Mouse (Mus musculus) intestine, embryonic 15.5 days (tissue): Measurements from ENCODE around the gene Mtmr4. TPM values are rescaled to one million over a fixed set of nuclear protein-coding genes. Genes with fewer than 3 reads are reported as not detected.

Source experiments
- ATAC-seq: fragments of 200-750 bp; cut with Nextera tagmentation; 2 replicates; pipeline ENCODE4 v1.8.0; 2017; ENCODE audit warnings: moderate TSS enrichment, moderate library complexity
- H3K27ac ChIP-seq: fragments of 300-500 bp; sonication (generic); 2 replicates; pipeline ENCODE4 v1.5.1; 2015; ENCODE audit warnings: mild to moderate bottlenecking, inconsistent platforms
- H3K27me3 ChIP-seq: fragments of 300-500 bp; sonication (generic); replicated peaks from 2 replicates; pipeline ENCODE4 v1.6.1; 2015; ENCODE audit warnings: inconsistent platforms
- H3K36me3 ChIP-seq: fragments of 300-500 bp; sonication (generic); 2 replicates; pipeline ENCODE4 v1.6.1; 2015; ENCODE audit warnings: inconsistent platforms
- H3K4me1 ChIP-seq: fragments of 300-500 bp; sonication (generic); replicated peaks from 2 replicates; pipeline ENCODE4 v1.6.1; 2015; ENCODE audit warnings: inconsistent platforms
- H3K4me2 ChIP-seq: fragments of 300-500 bp; sonication (generic); replicated peaks from 2 replicates; pipeline ENCODE4 v1.6.1; 2015; ENCODE audit warnings: mild to moderate bottlenecking, inconsistent platforms
- H3K4me3 ChIP-seq: fragments of 300-500 bp; sonication (generic); replicated peaks from 2 replicates; pipeline ENCODE4 v1.5.1; 2015; ENCODE audit warnings: inconsistent platforms
- H3K9ac ChIP-seq: fragments of 300-500 bp; sonication (generic); 2 replicates; pipeline ENCODE4 v1.6.1; 2015; ENCODE audit warnings: inconsistent platforms
- H3K9me3 ChIP-seq: fragments of 300-500 bp; sonication (generic); 2 replicates; pipeline ENCODE4 v1.6.1; 2016; ENCODE audit warnings: inconsistent platforms
- WGBS: fragments of 180-500 bp; shearing (Covaris S2); methylation state at CpG from one replicate; pipeline ENCODE4 v1.1.7; 2015; 5-methylcytosine and 5-hydroxymethylcytosine counted together
- polyA plus RNA-seq: library from polyadenylated mRNA; unstranded; fragments of >200 nt; fragmentation: Nextera tagmentation; extraction: Ambion mirVana; gene quantifications from 2 replicates; pipeline ENCODE4 v1.2.1, GENCODE M21; 2015

The Mtmr4 gene
- polyA plus RNA-seq, 1 experiment from 2014 or later = 26.9 TPM

DNA sequence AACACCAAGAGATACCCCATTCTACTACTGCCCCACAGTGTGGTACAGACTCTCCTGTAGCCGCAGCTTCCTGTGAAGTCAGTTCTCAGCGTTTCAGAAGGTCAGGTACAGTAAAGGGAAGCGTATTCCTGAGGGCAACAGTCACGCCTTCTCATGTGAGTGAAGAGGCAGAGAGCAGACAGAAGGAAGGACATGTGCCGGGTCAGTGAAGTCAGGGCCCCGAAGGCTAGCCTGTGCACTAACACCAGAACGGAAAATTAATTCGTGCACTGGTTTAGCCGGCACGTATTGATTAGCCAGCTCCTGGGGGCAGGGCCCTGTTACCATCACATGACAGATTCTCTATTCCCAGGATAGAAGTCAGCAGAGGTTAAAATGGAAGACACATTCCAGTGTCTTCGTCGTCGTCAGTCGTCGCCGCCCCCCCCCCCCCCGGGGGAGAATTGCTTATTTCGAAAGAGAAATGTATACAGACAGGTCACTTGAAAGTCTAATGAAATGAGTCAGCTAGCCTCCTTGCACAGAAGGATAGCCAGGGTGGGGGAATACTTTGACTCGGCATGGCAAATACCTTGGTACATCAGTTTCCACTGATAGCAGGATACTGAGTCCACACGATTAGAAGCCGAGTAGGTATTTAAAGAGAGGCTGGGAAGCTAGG is 17.3 kb upstream of the Mtmr4 start:
- no peak overlapping the region for H3K4me2 ChIP-seq
- H3K36me3 ChIP-seq = no peaks in the 10 kb centered on the region
- no peak for ATAC-seq
- no peaks in the 10 kb centered on the region for H3K9me3 ChIP-seq
- no peaks in the 10 kb centered on the region for H3K27me3 ChIP-seq
- no peak overlapping the region for H3K4me3 ChIP-seq
- no peak overlapping the region for H3K27ac ChIP-seq
- peaks cover 23% of the 10 kb centered on the region for H3K4me1 ChIP-seq
- 50% methylated on average over 21 of the region's 21 CpGs for WGBS
- H3K9ac ChIP-seq = no peak overlapping the region

DNA sequence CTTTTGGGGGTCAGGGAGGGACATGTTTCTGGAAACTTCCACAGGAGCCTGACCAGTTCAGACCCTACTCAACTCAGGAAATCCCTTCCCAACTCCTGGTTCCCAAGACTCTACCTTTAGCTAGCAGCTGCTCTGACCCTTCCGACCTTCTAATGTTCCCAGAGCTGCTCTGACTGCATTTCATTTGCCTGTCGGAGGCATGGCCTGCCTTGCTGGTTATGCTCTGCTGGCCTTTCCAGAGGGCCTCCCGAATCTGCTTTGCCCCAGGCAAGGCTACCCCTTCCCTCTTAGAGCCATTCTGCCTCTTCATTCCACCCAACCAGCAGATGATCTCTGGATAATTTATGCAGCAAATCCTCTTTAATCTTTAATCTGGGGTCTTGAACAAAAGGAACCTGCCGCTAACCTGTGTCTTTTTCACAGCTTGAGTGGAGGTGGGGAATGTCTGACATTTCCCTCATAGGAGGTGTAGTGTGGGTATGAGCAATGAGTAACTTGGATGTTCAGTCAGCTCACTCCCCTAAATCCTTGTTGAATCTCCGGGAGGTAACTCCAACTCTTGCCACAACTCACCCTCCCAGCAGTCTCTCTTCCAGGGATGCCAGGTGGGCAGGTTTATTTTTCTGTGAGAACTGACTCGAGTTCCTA is 14.2 kb upstream of the Mtmr4 start:
- WGBS = 29% methylated on average over 6 of the region's 6 CpGs
- Histone ChIP-seq H3K36me3 (no peaks in the 10 kb centered on the region), H3K4me1 (peaks cover 23% of the 10 kb centered on the region), H3K27ac (no peak overlapping the region), H3K27me3 (no peaks in the 10 kb centered on the region), H3K4me2 (peak overlapping the region; percentile 84), H3K9ac (peak overlapping the region; percentile 44), H3K9me3 (no peaks in the 10 kb centered on the region), H3K4me3 (peak overlapping the region; percentile 49)
- no peak for ATAC-seq

DNA sequence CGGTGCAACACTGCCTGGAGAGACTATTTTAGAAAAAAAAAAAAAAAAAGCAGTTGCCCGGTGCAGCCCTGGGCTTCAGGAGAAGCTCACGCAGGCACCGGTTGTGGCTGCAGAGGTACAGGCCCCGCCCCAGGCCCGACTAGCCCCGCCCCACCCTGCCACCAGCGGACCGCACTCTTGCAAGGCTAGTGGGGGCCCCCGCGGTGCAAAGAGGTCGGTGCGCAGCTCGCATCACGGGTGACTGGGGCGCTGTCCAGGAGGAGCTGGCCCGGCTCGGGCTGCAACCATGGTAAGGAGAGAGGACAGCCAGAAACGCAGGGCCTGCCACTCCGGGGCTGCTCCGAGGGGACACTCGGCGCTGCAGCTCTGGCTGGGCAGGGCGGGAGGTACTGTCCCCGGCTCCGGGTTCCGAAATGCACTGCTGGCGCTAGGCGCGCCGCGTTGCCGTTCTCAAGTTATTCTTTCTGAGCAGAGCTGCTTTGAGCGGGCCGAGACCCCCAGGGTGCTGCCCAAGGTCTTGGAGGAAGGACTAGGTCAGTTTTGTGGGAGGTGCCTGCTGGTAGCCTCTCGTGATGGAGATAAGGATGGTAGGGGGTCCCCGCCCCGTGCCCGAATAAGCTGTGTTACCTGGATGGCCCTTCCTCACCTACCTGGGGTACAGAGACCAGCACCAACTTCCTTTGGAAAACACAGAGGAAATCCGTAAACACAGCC is 13.6 kb upstream of the Mtmr4 start:
- H3K27me3 ChIP-seq = no peaks in the 10 kb centered on the region
- peaks cover 23% of the 10 kb centered on the region for H3K4me1 ChIP-seq
- H3K27ac ChIP-seq = peak overlapping the region; percentile 44
- H3K4me3 ChIP-seq = peak overlapping the region; percentile 49
- H3K9me3 ChIP-seq = no peaks in the 10 kb centered on the region
- ATAC-seq = peak; percentile 87
- H3K36me3 ChIP-seq = no peaks in the 10 kb centered on the region
- H3K9ac ChIP-seq = peak overlapping the region; percentile 44
- peak overlapping the region; percentile 84 for H3K4me2 ChIP-seq
- under 1% methylated on average over 40 of the region's 40 CpGs for WGBS

DNA sequence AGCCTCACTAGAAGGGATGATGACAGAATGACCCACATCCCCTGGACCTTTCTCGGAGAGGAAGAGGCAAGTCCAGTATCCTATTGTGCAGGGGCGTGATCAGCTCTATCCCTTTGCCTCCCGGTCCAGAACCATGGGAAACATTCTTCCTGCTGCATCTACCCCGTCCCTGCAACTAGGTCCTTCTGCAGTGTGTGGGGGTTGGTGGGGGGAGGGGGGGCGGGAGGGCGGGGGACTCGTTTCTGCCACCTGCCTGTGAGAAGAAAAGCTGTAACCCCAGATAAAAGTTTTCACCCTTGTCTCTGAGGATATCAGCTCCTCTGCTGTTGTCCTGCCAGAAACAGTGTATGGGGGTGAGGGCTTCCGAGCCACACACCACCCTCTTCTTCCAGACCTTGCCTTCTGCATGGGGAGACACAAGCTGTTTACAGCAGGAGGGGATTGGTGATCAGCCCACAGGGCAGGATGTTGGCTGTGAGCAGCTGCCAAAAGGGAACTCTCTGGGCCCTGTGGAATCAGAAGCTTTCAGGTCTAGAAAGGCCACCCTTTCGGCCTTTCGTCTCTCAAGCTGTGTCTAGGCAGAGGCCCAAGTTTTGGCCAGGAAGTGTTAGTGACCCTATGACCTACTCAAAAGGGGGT is 12.9 kb upstream of the Mtmr4 start:
- no peaks in the 10 kb centered on the region for H3K27me3 ChIP-seq
- peak overlapping the region; percentile 44; the same call in 1 of the 2 replicates for H3K27ac ChIP-seq
- peak; percentile 31 for ATAC-seq
- H3K9me3 ChIP-seq = no peaks in the 10 kb centered on the region
- no peaks in the 10 kb centered on the region for H3K36me3 ChIP-seq
- peak overlapping the region; percentile 84 for H3K4me2 ChIP-seq
- peak overlapping the region; percentile 49 for H3K4me3 ChIP-seq
- peak overlapping the region; percentile 44; the same call in 1 of the 2 replicates for H3K9ac ChIP-seq
- peaks cover 23% of the 10 kb centered on the region for H3K4me1 ChIP-seq
- 22% methylated on average over 10 of the region's 10 CpGs for WGBS

DNA sequence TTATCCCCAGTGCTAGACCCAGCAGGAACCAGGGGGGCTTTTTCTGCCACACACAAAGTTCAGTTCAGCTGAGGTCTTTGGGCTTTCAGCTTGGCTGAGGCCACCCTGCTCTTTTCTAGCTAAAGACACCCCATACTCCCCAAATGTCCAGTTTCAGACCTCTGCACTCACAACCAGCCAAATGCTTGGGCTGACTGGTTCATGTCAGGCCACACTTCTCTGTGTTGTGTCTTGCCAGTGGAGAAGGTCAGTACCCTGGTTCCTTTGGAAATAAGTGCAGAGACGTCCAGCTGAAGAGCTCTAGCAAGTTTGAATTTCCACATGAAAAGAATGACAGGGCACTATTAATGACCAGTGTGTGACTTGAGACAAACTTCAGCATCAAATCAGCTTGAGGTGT is 12.2 kb upstream of the Mtmr4 start:
- Histone ChIP-seq H3K4me1 (peaks cover 25% of the 10 kb centered on the region), H3K4me2 (peak overlapping the region; percentile 84; the same call in 1 of the 2 replicates), H3K27me3 (no peaks in the 10 kb centered on the region), H3K9ac (no peak overlapping the region), H3K9me3 (no peaks in the 10 kb centered on the region), H3K36me3 (no peaks in the 10 kb centered on the region), H3K4me3 (0 out of 2 replicates have a peak overlapping the region, but pooled peaks have one; percentile 49), H3K27ac (no peak overlapping the region)
- no peak for ATAC-seq
- 63% methylated on average over 1 of the region's 1 CpGs for WGBS

DNA sequence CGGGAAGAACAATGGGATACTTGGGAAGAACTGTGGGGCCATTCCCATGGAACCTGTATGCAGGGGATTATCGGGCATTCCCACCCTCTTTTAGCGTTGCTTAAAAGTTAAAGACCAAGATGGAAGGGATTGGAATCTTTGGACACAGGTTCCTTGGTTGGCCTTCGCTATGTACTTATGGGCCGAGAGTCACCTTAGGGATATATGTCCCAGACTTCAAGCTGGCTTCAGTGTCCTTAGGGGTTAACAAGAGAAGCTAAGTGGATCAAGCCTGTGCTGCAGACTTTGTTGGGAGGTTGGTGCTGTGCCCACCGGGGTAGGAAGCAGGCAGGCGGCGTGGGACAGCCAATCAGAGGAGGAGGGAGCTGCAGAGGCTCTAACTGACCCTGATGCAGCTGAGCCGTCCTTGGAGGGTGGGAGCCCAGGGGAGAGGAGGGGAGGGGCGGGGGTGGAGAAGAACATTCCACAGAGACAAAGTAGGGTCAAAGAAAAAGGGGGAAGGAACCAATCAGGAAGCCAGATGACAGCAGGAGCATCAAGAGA is 11.3 kb upstream of the Mtmr4 start:
- Histone ChIP-seq H3K4me3 (no peak overlapping the region), H3K4me2 (no peak overlapping the region), H3K27ac (no peak overlapping the region), H3K4me1 (peaks cover 25% of the 10 kb centered on the region), H3K36me3 (no peaks in the 10 kb centered on the region), H3K27me3 (no peaks in the 10 kb centered on the region), H3K9me3 (no peaks in the 10 kb centered on the region), H3K9ac (no peak overlapping the region)
- 55% methylated on average over 10 of the region's 10 CpGs for WGBS
- no peak for ATAC-seq

DNA sequence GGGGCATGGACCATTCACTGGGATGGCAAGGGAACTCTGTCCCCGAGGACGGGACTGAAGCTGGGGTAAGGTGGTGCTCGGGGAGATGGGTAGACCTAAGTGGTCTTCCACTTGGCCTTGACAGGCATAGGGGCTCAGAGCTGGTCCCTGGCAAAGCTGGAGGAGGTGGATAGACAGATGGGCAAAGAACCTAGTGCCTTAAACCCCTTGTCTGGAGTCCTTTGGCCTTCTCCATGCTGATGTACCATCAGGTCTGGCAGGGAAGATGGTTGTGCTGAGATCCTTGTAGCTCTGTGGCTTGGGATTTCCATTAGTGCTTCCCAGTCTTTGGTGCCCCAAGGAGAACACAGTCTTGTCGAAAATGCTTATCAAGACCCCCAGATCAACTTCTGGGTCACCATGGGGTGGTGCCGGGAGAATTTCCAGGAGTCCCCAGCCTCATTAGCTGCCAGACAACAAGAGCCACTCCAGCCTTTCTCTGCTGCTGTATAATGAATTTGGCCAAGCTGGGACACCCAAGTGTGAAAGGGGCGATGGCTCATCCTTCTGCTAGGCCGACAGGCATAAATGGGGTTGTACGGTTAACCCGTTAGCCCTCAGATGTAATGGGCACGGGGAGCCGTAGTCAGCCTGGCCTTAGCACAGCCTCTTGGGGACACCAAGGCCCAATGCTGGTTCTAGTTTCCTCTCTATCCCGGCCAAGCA is 10.6 kb upstream of the Mtmr4 start:
- 87% methylated on average over 12 of the region's 12 CpGs for WGBS
- H3K27ac ChIP-seq = no peak overlapping the region
- no peak overlapping the region for H3K9ac ChIP-seq
- peaks cover 25% of the 10 kb centered on the region for H3K4me1 ChIP-seq
- H3K27me3 ChIP-seq = no peaks in the 10 kb centered on the region
- H3K4me2 ChIP-seq = no peak overlapping the region
- no peak overlapping the region for H3K4me3 ChIP-seq
- H3K9me3 ChIP-seq = no peaks in the 10 kb centered on the region
- no peak for ATAC-seq
- no peaks in the 10 kb centered on the region for H3K36me3 ChIP-seq

DNA sequence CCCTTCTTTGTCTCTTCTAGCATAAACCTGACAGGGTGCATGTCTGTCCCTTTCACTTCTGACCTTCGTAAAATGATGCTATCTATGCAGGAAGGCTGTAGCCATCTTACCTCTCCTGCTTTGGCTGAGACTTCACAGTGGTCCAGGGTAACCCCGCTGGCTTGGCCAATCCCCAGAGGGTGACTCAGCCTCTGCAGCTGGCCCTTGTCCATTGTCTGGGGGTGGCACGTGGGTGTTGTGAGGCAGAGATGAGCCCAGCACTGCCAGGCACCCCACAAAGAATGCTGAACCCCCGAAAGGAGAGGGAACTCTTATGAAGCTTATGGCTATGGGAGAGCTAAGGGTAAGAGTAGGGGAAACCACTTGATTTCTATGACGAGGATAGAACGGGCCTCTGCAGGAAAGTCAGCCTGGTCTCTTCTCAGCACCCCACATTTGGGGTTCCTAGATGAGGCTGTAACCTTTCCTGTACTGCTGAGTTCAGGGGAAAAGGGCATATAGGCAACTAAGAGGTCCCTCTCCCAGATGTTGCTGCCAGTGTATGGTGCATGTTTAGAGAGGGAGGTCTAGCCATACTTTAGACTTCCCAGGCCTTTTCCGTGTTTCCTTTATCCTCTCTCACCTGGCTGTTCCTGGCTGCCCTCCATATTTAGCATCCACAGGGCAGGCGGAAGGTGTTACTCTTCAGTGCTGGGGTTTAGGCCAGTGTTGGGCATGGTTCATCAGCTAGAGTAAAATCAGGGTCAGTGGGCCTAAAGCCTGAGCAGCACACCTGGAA is 9.8 kb upstream of the Mtmr4 start:
- Histone ChIP-seq H3K4me3 (no peak overlapping the region), H3K4me1 (peaks cover 25% of the 10 kb centered on the region)
- no peak for ATAC-seq

DNA sequence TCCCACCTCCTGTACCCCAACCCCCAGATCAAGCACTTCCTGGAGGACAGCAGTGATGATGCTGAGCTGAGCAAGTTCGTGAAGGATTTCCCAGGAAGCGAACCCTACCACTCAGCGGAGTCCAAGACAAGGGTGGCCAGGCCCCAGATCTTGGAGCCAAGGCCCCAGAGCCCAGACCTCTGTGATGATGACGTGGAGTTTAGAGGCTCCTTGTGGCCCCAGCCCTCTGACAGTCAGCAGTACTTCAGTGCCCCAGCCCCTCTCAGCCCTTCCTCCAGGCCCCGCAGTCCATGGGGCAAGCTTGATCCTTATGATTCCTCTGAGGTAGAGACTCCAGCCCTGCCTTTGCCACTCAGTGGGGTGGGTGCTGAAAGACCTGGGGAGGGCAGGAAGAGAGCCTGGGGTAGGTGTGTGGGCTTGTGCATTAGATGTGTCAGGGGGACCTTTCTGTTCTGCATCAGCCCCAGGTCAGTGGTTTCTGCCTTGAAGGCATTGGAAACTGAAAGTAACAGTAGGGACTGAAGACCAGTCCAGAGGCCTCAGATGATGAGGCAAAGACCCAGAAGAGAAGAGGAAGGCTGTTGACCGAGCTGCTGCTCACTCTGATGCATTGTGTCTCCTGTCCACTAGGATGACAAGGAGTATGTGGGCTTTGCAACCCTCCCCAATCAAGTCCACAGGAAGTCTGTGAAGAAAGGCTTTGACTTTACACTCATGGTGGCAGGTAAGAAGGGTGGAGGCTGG is 8.5 kb upstream of the Mtmr4 start:
- H3K9me3 ChIP-seq = no peaks in the 10 kb centered on the region
- no peak overlapping the region for H3K4me2 ChIP-seq
- 82% methylated on average over 6 of the region's 6 CpGs for WGBS
- H3K9ac ChIP-seq = no peak overlapping the region
- H3K4me3 ChIP-seq = no peak overlapping the region
- no peaks in the 10 kb centered on the region for H3K27me3 ChIP-seq
- no peak overlapping the region for H3K27ac ChIP-seq
- ATAC-seq = no peak
- H3K4me1 ChIP-seq = peaks cover 14% of the 10 kb centered on the region
- no peaks in the 10 kb centered on the region for H3K36me3 ChIP-seq

More for the DNA sequence above, 9.8 kb upstream of the Mtmr4 start:
- no peaks in the 10 kb centered on the region for H3K36me3 ChIP-seq
- no peak overlapping the region for H3K9ac ChIP-seq
- no peak overlapping the region for H3K4me2 ChIP-seq
- WGBS = 83% methylated on average over 8 of the region's 8 CpGs
- H3K27me3 ChIP-seq = no peaks in the 10 kb centered on the region
- no peaks in the 10 kb centered on the region for H3K9me3 ChIP-seq
- H3K27ac ChIP-seq = no peak overlapping the region

DNA sequence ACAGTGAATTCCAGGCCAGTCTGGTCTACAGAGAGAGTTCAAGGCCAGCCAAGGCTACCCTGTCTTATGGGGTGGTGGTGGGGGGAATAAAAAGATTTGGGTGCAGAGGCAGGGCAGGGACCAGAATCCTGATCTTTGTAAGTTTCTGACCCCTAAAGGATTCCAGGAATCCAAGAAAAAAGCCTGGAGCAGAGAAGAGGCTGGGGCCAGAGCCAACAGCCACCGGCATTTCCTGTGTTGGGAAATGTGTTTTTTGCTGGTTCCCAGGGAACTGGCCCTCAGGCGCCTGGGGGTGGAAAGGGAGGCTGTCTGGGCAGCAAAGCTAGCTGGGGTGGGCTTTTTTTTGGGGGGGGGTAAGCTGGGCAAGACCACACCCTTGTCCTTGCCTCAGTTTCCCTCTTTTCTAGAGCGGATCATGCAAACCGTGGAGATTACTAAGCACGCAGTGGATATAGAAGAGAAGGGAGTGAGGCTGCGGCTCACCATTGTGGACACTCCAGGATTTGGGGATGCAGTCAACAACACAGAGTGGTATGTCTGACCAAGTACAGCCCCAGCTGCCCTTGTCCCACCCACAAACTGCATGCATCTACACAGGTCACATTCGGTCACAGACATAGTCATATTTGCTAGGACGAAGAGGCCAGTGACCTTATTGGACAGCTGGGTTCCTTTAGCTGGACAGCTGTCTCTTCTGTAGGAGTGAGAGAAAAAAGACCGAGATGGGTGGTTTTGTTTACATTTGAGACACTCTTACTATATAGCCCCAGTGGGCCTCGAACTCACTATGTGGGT is 7.1 kb upstream of the Mtmr4 start:
- H3K9ac ChIP-seq = no peak overlapping the region
- ATAC-seq = no peak
- WGBS = 66% methylated on average over 10 of the region's 10 CpGs

More for the DNA sequence above, 7.1 kb upstream of the Mtmr4 start:
- no peaks in the 10 kb centered on the region for H3K9me3 ChIP-seq
- no peak overlapping the region for H3K27ac ChIP-seq
- 0 out of 2 replicates have a peak, but pooled peaks cover 2% of the 10 kb centered on the region for H3K36me3 ChIP-seq
- H3K27me3 ChIP-seq = no peaks in the 10 kb centered on the region
- H3K4me1 ChIP-seq = peaks cover 16% of the 10 kb centered on the region; the same call in 1 of the 2 replicates
- no peak overlapping the region for H3K4me3 ChIP-seq
- no peak overlapping the region for H3K4me2 ChIP-seq
